Mouse (Mus musculus): ENCODE measurements around the gene Dync1i1.

GRCm38 (mm10) chr6:6005762-6006431 lies 280.5 kb downstream of the Dync1i1 start:
- TF ChIP-seq CTCF (IDR thresholded peaks at IDR 0.05; ENCODE audit: borderline replicate concordance, insufficient read depth, low read depth, low read length) (peak; percentile 94), POLR2A (IDR thresholded peaks at IDR 0.05; ENCODE audit: borderline replicate concordance, insufficient read depth, low read length) (no peak)

All from cerebellum, adult 2 months (tissue).